Mouse (Mus musculus) large intestine, adult 2 months (tissue): ENCODE data around the gene Slc35g3. TPM values are rescaled to one million over a fixed set of nuclear protein-coding genes. Genes with fewer than 3 reads are reported as not detected.

Source experiments
- DNase-seq: peaks from one replicate; pipeline ENCODE4 v3.0.0-alpha.2; 2012; ENCODE audit warnings: low read depth, low spot score
- WGBS: fragments of 180-500 bp; shearing (Covaris S2); methylation state at CpG from one replicate; pipeline ENCODE4 v1.1.7; 2018; 5-methylcytosine and 5-hydroxymethylcytosine counted together
- polyA plus RNA-seq: library from polyadenylated mRNA; depleted of rRNA; stranded (reverse); fragments of >200 nt; gene quantifications from 2 replicates; pipeline ENCODE4 v1.2.3, GENCODE M21; 2012

Gene Slc35g3
- polyA plus RNA-seq, 1 experiment: not detected

DNA sequence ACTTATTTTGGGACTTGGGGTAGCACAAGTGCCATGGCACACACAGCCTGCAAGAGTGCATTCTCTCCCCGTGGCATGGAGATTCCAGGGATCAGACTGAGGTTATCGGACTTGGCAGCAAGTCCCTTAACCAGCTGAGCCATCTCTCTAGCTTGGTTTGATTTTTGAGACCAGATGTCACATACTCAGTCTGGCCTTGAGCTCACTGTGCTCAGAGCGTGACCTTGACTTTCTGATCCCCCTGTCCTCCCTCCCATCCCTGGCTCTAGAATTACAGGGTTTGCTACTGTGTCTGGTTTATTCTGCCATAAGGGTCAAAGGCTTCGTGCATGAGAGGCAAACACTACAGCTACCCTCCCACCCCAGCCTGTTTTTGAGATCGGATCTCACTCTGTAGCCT is 27.7 kb upstream of the Slc35g3 start:
- DNase-seq: no peak
- WGBS: 60% methylated on average over 5 of the region's 5 CpGs

DNA sequence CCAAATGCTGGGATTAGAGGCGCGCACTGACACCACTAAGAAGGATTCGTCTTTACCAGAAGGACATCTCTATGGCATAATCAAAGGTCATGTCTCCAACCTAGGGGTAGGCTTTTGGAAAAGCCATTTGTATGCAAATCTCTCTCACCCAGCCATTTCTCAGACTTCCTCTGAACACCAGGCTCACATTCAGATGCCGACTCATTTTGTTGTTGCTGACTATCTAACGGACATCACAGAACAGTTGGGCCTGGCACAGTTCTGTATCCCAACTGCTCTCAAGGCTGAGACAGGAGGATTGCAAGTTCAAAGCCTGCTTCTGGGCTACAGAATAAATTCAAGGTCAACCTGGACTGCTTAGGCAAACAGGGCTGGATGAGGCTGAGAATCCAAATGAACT is 25.5 kb upstream of the Slc35g3 start:
- no peak for DNase-seq
- 92% methylated on average over 5 of the region's 5 CpGs for WGBS

DNA sequence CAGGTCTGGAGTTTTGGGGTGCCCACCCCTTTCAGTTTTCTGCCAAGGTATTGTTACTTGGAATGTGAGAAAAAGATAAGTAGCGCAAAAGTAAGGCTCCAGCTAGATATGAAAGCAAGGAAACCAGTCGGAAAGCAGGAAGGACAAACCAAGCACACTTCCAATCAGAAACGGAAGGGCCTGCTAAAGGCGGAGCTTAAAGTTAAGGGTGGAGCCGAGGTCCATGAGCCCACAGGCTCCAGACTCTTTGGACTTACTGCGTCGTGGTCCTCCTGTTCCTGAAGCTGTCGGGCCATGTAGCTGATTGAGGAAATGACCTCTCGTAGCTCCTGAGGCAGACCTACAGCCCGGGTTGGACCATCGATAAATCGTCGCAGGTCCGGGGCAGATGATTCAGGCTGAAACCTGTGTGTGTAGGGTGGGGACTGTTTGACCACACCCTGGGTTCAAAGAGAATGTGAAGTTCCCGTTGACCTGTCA is 23.1 kb upstream of the Slc35g3 start:
- 12% methylated on average over 15 of the region's 15 CpGs for WGBS
- DNase-seq: peak; percentile 78

DNA sequence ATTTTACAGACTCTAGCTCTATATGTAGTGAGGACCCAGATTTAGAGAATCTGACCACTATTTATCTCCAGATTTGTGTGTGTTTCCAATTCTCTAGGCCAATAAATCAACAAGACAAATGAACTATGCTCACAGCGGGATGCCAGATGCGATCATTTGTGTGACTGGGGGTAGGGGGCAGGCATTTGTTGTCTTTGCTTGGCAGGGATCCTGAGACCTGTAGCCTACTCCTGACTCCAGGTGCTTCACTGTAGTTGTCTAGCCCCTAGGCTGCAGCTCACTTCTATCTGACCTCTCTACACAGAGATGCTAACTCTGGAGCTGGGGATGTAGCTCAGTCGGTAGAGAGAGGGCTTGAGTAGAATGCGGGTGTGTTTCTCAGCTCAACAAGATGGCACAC is 20.1 kb upstream of the Slc35g3 start:
- WGBS: 34% methylated on average over 4 of the region's 4 CpGs
- no peak for DNase-seq

DNA sequence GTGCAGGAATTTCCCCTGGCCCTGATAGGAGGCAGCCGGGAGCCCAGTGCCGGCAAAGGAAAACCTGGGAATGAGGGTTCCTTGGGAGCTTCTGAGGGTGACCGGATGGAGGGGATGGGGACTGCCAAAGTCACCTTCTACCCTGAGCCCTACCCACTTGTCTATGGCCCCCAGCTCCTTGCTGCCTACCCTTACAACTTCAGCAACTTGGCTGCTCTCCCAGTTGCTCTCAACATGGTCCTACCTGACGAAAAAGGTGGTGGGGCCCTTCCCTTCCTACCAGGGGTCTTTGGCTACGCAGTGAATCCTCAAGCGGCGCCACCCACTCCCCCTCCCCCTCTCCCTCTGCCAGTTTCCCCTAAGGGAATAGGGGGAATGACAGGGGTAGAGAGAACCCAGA is 17.2 kb upstream of the Slc35g3 start:
- no peak for DNase-seq
- 77% methylated on average over 7 of the region's 7 CpGs for WGBS

DNA sequence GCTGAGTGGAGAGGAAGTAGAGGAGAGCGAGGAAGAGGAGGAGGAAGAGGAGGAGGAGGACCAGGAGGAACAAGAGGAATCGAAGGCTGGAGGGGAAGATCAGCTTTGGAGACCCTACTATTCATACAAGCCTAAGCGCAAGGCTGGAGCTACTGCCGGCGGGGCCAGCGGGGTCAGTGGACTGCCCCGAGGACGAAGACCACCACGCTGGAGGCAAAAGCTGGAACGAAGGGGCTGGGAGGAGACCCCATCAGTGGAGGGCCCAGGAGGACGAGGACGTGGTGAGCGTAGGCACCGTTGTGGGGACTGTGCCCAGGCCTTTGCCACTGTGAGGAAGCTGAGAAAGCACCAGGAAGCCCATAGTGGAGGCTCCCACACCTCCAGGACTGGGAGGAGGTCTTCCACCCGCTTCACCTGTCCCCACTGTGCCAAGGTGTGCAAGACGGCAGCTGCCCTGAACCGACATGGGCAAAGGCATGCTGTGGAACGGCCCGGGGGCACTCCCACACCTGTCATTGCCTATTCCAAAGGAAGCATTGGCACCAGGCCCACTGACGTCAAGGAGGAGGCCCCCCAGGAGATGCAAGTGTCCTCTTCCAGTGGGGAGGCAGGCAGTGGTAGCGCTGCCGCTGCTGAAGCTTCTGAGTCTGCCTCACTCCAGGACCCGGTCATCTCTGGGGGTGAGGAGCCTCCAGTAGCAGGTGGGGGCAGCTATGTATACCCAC is 16.7 kb upstream of the Slc35g3 start:
- 65% methylated on average over 23 of the region's 23 CpGs for WGBS
- no peak for DNase-seq

DNA sequence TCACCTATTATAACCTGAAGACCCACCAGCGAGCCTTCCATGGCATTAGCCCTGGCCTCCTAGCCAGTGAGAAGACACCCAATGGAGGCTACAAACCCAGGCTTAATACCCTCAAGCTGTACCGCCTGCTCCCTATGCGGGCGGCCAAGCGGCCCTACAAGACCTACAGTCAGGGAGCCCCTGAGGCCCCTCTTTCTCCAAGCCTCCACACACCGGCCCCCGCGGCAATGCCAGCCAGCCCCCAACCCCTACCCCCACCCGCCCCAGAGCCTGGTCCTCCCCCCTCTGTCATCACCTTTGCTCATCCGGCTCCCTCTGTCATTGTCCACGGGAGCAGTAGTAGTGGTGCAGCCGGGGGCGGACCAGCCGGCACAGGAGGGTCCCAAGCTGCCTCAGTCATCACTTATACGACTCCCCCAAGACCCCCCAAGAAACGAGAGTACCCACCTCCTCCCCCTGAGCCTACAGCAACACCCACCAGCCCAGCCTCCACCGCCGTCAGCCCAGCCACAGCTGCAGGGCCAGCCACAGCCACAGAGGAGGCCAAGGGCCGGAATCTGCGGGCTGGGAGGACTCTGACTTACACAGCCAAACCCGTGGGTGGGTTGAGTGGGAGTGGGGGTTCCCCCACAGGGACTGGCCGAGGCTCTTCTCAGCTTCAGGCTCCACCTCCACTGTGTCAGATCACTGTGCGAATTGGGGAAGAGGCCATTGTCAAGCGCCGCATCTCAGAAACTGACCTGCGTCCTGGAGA is 15.9 kb upstream of the Slc35g3 start:
- no peak for DNase-seq
- WGBS: 79% methylated on average over 26 of the region's 26 CpGs

DNA sequence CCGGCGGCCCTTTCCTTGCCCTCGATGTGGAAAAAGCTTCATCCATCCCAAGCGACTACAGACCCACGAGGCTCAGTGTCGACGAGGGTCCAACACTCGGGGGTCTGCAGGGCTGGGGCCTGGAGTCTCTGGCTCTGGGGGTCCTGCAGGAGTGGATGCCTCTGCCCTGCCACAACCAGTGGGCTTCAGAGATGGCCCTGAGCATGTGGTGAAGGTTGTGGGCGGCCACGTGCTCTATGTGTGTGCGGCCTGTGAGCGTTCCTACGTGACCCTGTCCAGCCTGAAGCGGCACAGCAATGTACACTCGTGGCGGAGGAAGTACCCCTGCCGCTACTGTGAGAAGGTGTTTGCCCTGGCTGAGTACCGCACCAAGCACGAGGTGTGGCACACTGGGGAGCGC is 14.7 kb upstream of the Slc35g3 start:
- DNase-seq: no peak
- 87% methylated on average over 20 of the region's 20 CpGs for WGBS

DNA sequence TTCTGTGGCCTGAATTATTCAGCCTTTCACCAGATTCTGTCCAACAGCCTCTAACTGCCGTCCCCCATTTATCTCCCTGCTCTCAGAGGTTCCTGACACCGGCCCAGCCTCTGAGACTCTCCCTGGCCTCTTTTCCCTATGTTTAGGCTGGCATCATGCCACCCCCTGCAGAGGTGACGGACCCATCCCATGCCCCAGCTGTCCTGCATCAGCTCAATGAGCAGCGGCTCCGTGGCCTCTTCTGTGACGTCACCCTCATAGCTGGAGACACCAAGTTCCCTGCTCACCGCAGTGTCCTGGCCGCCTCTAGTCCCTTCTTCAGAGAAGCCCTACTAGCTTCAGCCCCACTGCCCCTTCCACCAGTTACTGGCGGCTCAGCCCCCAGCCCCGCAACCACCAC is 13.9 kb upstream of the Slc35g3 start:
- WGBS: 75% methylated on average over 10 of the region's 10 CpGs
- DNase-seq: no peak

DNA sequence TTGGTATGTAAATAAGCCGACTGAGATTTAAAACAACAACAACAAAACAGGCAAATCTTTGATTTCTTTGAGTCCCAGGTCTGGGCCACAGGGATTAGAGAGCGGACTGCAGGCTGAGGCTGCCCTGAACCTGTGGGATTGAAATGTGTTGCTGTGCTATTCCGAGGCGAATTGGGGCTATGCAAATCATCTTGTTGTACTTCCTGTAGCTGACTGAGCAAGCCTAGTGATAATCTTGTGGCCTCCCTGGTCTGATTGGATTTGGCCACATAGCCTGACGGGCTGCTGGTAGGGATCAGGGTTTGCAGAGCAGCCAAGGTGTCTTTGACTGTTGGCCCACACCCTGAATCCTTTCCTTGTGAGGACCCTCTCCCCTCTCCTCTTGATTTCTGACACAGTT is 13.2 kb upstream of the Slc35g3 start:
- WGBS: 56% methylated on average over 5 of the region's 5 CpGs

DNA sequence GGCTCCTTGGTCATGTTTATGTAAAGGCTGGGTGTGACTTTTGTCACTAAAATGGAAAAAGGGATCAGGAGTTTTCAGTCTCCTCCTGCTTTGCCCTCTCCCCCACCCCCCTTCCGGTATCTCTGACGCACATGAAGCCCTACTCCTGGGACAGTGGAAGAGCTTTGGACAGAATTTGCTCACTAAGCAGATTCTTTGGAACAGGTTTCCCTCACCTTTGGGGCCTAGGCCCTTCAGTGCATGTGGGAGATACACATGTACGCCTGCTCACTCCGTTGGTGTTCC is 5.8 kb upstream of the Slc35g3 start:
- no peak for DNase-seq

More for the DNA sequence above, 13.2 kb upstream of the Slc35g3 start:
- no peak for DNase-seq

DNA sequence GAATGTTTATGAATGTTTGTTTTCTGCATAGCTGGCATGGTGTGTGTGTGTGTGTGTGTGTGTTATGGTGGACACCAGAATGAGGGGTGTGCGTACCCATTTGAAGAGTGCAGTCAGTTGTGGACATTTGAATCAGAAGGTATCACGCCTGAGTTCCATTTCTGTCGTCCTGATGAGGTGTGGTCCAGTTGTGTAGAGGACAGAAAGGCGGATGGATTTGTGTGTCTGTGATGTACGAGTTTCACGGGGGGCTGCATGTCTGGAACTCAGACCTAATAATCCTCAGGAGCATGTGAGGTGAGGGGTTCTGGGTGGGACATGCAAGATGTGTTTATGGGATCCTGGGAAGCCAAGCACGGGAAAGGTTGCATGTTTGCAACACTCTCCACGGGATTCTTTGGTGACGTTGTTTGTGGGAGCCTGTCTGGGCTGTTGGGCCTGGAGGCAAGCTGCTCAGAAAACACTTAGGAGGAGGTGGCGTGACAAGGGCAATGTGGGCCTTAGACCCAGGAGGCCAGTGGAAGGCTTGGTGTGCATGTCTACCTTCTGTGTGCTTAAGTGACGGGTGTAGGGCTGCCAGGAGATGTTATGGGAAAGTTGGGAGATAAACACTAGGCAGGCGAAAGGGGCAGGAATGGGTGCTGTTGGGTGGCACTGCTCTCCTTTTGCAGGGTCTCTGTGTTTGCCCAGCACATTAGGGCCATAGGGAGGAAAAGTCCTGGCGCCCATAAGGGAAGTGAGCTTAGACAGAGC is 5.3 kb upstream of the Slc35g3 start:
- WGBS: 58% methylated on average over 13 of the region's 13 CpGs
- DNase-seq: no peak

More for the DNA sequence above, 5.8 kb upstream of the Slc35g3 start:
- whole genome bisulfite sequencing: 70% methylated on average over 4 of the region's 4 CpGs

DNA sequence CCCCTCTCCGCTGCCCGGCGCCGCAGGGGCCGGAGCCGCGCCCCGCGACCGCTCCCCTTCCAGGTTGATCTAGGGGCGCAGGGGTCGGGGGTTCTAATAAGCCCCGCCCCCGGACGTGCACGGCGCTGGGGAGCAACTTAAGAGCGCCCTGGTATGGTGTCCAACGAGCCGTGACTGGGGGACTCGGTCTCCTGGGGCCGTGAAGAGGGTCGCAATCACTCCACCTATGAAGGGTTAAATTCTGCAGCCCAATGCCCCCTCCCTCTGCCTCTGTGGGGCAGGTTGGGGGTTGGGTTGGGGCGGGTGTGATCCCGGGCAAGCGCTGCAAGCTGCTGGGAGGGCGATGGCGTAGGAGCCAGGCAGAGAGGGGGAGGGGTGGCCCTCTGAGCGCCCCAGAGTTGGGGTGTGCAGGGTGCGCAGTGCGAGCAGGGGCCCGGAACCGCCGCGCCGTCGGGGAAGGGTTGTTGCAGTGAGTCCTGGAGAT is 4.4 kb upstream of the Slc35g3 start:
- under 1% methylated on average over 35 of the region's 37 CpGs for WGBS
- no peak for DNase-seq

DNA sequence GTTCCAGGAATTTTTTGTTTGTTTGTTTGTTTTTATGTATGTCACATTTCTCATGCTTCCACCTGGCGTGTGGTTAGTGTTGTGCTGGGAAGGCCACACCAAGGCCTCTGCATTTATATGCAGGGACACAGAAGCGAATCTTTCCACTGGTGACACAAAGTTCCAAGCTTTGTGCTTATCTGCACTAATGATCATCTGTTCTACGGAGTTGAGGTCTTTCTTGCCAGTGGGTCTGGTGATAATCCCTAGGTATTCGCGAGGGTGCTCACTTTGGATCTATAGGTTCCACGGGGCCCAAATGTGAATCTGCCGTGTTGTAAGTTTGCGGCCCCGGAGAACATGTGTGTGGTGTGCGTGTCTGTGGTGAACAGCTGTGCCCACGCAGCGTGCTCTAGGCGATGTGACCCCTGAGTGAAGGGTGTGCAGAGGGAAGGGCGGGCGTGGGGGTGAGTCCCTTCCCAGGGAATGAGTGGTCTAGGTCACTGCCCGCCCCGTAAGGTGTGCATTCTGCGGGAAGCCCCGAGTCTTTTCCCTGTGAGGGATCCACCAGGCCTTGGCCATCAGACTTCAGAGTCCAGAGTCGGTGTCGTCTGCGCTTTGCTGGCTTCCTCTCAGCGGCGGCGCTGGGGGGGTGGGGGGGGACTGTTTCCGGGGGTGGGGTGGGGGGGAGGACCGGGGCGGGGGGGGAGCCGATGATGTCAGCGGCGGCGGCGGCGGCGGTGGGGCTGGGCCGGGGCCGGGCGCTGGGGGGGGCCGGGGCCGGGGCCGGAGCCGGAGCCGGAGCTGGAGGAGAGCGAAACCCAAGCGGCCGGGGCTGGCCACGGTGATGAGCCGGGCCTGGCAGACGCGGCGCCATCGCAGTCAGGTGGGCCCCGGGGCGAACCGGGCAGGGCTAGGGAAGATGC is 3.7 kb upstream of the Slc35g3 start, which contains the start of gene Zbtb4:
Zbtb4 (plus strand) TSS at position 692 of the 905 bp plus-strand sequence.
- WGBS: 22% methylated on average over 42 of the region's 55 CpGs
- DNase-seq: no peak

DNA sequence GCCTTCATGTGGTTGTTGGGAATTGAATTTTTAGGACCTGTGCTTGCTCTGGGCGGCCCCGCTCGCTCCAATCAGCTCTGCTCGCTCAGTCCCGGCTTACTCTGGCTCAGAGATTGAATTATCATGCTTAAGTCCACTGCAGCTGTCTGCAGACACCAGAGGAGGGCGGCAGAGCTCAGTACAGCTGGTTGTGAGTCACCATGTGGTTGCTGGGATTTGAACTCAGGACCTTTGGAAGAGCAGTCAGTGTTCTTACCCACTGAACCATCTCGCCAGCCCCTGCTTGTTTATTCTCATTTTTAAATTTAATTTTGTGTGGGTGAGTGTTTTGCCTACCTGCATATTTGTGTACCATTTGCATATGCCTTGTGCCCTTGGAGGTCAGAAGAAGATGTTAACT is 1.8 kb upstream of the Slc35g3 start:
- DNase-seq: no peak

DNA sequence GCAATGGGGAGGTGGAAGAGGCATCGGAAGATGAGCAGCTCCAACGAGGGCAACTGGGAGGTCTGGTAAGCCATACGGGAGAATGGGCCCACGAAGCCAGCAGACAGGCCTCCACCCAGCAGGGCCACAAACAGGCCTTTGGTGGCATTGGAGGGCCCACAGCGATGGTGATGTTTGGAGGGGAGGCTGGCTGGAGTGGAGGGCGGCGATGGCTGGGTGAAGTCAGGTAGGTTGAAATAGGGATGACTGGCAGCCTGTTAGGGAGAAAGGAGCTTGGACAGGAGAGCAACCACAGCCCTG is 917 bp downstream of the Slc35g3 start:
- no peak for DNase-seq
- 97% methylated on average over 7 of the region's 7 CpGs for WGBS

More for the DNA sequence above, 1.8 kb upstream of the Slc35g3 start:
- WGBS: 80% methylated on average over 7 of the region's 7 CpGs

DNA sequence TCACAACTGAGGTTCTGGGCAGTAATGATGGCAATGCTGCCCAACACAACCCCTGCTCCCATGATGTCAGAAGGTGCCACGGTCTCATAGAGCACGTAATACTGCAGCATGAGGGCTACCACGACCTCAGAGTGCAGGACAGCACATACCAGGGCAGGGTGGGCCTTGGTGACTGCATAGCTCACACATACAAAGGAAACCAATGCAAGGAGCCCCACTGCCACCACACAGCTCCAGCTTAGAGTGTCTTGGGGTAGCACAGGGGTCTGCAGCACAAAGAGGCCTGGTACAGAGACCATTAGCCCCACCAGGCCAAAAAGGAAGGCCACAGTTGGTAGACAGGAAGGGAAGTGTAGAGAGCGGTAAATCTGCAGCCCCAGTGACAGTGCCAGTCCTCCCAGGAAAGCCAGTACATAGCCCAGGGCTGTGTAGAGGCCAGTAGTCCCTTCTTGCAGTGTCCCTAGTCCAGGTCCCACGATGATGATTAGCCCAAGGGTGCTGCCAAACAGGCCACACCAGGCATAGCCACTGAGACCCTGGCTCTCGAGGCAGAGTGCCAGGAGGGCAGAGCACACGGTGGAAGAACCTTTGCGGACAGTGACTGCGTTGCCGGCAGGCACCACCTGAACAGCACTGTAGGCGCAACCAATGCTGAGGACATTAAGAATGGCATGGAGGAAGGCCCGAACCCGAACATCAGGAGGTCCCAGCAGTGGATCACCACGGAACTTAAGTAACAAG is 1.4 kb downstream of the Slc35g3 start:
- 89% methylated on average over 14 of the region's 14 CpGs for WGBS

DNA sequence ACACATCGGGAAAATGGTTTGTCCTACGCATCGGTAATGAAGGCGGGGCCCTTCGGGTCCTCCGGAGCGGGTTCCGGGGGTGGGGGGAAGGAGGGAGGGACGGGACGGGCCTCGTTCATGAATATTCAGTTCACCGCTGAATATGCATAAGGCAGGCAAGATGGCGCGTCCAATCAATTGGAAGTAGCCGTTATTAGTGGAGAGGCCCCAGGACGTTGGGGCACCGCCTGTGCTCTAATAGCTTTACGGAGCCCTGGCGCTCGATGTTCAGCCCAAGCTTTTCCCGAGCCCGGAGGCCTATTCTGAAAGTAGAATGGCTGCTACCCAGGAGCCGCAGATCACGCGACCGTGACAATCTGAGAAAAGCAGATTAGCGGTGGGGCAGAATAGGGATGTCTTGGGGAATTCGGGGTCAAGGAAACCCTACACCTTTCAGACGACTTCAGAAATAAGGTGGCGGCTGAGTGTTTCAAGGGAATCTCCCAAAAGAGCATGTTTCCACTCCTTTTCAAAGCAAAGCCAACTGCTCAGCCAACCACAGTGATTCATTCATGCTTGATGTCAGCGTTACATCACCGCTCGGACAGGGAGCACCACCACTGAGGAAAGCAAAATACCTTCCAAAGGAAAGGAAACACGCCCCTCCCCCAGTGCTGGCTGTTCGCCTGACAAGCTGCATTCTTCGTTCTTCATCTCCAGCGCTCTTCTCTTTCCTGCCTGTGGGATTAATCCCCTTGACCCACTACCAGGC is 2.6 kb downstream of the Slc35g3 start:
- no peak for DNase-seq
- WGBS: under 1% methylated on average over 37 of the region's 37 CpGs

More for the DNA sequence above, 1.4 kb downstream of the Slc35g3 start:
- no peak for DNase-seq
